Mouse (Mus musculus): ENCODE measurements around the gene Rnps1. TPM values are rescaled to one million over a fixed set of nuclear protein-coding genes. Genes with fewer than 3 reads are reported as not detected.
A peak's percentile ranks its signal among the peaks of the same experiment; 100 is the strongest.

Rnps1 gene
- total and polyA plus RNA-seq, 3 experiments: 160 to 288 (median 255) TPM

DNA sequence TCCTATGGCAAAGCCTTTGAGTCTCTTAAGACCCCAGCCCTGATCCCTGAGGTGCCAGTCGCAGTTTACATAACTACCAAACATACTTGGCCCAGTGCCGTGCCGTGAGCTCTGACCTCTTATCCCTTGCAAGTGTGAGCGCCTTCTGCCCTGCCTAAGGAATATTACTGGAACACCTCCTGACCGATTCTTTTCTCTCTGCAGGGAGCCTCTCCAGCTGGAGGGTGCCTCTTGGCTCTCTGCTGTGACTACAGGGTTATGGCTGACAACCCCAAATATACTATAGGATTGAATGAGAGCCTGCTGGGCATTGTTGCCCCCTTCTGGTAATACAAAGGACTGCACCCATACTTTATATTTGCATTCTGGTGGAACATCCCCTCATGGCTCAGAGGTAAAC, 22.7 kb downstream of the Rnps1 start:
- TF ChIP-seq CTCF (conservative IDR thresholded peaks at IDR 0.05 in 1 of 2, IDR thresholded peaks at IDR 0.05 in 1 of 2; ENCODE audit: low read depth in 2 of 2, low read length in 2 of 2) (peak; percentile 71 to 81), CHD1 (IDR thresholded peaks at IDR 0.05; ENCODE audit: low read depth, low read length) (no peak), CHD2 (IDR thresholded peaks at IDR 0.05; ENCODE audit: low read length) (no peak), MAZ (IDR thresholded peaks at IDR 0.05; ENCODE audit: low read depth, low read length) (no peak), SMC3 (IDR thresholded peaks at IDR 0.05; ENCODE audit: low read depth, low read length) (peak; percentile 56), RAD21 (IDR thresholded peaks at IDR 0.05; ENCODE audit: low read depth, low read length) (peak; percentile 65)
- Histone ChIP-seq H3K27me3 (replicated peaks) (no peaks in the 10 kb centered on the region), H3K9ac (ENCODE audit: insufficient read depth, low read depth) (no peak overlapping the region), H3K4me3 (replicated peaks in 1 of 3; ENCODE audit: low read depth in 2 of 3, low read length in 2 of 3, poor library complexity in 1 of 3) (no peak overlapping the region), H3K4me1 (ENCODE audit: control insufficient read depth in 1 of 2, insufficient read depth in 2 of 2) (no peaks in the 10 kb centered on the region), H3K9me3 (replicated peaks; ENCODE audit: low read length) (no peaks in the 10 kb centered on the region), H3K79me2 (replicated peaks; ENCODE audit: control insufficient read depth, extremely low read depth, insufficient read depth, poor library complexity, severe bottlenecking) (no peaks in the 10 kb centered on the region), H3K36me3 (replicated peaks in 1 of 2; ENCODE audit: control insufficient read depth in 1 of 2, insufficient read depth in 1 of 2, low read length in 1 of 2) (peaks cover 74 to 97% of the 10 kb centered on the region in 2 experiments), H3K27ac (ENCODE audit: insufficient read depth, low read depth) (no peak overlapping the region), H3K4me2 (ENCODE audit: insufficient read depth, low read depth, poor library complexity, severe bottlenecking) (no peak overlapping the region)
- DNase-seq (ENCODE audit: extremely low read depth): peak; percentile 62
- dilution Hi-C loops (cut with MboI; ENCODE audit: extremely low pct_ligation_motif_present, extremely low pct_unique_long_range_greater_than_20kb, low sequenced_read_pairs) (no loop called here), in situ Hi-C loops (cut with MboI; ENCODE audit: low pct_ligation_motif_present, low pct_unique_long_range_greater_than_20kb, low sequenced_read_pairs) (no loop called here)

DNA sequence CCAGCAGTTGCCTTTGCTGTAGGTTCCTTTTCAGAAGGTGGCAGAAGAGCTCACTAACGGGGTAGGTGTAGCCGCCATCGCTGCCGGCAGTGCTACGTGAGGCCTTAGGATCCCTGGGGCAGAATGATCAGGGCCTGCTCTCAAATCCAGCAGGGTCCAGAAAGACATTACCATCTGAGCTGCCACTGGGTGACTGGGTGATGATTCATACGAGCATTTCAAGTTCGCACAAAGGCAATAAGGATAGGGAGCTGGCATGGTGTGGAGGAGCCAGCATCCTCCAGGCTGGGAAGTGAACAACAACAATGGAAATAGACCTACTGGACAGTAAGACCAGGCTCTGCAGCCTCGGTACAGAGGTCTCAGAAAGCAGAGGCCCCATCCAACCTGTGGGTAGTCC, 26.0 kb downstream of the Rnps1 start:
- Histone ChIP-seq H3K79me2 (replicated peaks; ENCODE audit: control insufficient read depth, extremely low read depth, insufficient read depth, poor library complexity, severe bottlenecking) (no peaks in the 10 kb centered on the region), H3K9me3 (replicated peaks; ENCODE audit: low read length) (no peaks in the 10 kb centered on the region), H3K4me2 (ENCODE audit: insufficient read depth, low read depth, poor library complexity, severe bottlenecking) (no peak overlapping the region), H3K27ac (ENCODE audit: insufficient read depth, low read depth) (no peak overlapping the region), H3K9ac (ENCODE audit: insufficient read depth, low read depth) (no peak overlapping the region), H3K36me3 (replicated peaks in 1 of 2; ENCODE audit: control insufficient read depth in 1 of 2, insufficient read depth in 1 of 2, low read length in 1 of 2) (peaks cover 88 to 100% of the 10 kb centered on the region in 2 experiments), H3K4me1 (ENCODE audit: control insufficient read depth in 1 of 2, insufficient read depth in 2 of 2) (no peaks in the 10 kb centered on the region), H3K27me3 (replicated peaks) (no peaks in the 10 kb centered on the region), H3K4me3 (replicated peaks in 1 of 3; ENCODE audit: low read depth in 2 of 3, low read length in 2 of 3, poor library complexity in 1 of 3) (no peak overlapping the region)
- dilution Hi-C loops (cut with MboI; ENCODE audit: extremely low pct_ligation_motif_present, extremely low pct_unique_long_range_greater_than_20kb, low sequenced_read_pairs) (no loop called here), in situ Hi-C loops (cut with MboI; ENCODE audit: low pct_ligation_motif_present, low pct_unique_long_range_greater_than_20kb, low sequenced_read_pairs) (no loop called here)
- DNase-seq (ENCODE audit: extremely low read depth): no peak
- TF ChIP-seq ZNF384 (IDR thresholded peaks at IDR 0.05; ENCODE audit: low read depth, low read length) (no peak), ETS1 (conservative IDR thresholded peaks at IDR 0.05; ENCODE audit: low read depth, low read length) (no peak), POLR2A (IDR thresholded peaks at IDR 0.05; ENCODE audit: low read depth, low read length) (no peak), BHLHE40 (IDR thresholded peaks at IDR 0.05; ENCODE audit: low read depth, low read length) (no peak), ZMIZ1 (IDR thresholded peaks at IDR 0.05; ENCODE audit: low read depth, low read length) (0 out of 2 replicates have a peak, but pooled peaks have one; percentile 1), RAD21 (IDR thresholded peaks at IDR 0.05; ENCODE audit: low read depth, low read length) (no peak), IRF4 (IDR thresholded peaks at IDR 0.05; ENCODE audit: low read depth, low read length) (no peak)

DNA sequence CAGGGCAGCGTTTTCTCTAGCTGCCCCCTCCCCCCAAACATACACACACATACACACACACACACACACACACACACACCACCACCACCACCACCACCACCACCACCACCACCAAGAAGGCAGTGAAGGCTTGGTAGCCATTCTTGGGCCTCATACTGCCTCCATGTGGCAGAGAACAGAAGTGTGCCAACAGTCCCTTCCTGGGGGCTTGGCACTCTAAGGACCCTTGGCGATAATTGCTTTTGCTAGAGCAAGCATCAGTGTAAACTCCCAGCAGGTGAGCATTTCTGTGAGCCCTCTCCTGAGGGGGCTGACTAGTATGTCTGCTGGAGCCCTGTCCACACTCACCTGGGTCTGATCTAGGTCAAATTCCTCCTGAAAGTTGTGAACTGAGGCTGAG, 26.8 kb downstream of the Rnps1 start:
- Histone ChIP-seq H3K4me1 (ENCODE audit: control insufficient read depth in 1 of 2, insufficient read depth in 2 of 2) (no peaks in the 10 kb centered on the region), H3K27me3 (replicated peaks) (no peaks in the 10 kb centered on the region), H3K9me3 (replicated peaks; ENCODE audit: low read length) (no peaks in the 10 kb centered on the region), H3K4me3 (replicated peaks in 1 of 3; ENCODE audit: low read depth in 2 of 3, low read length in 2 of 3, poor library complexity in 1 of 3) (no peak overlapping the region), H3K27ac (ENCODE audit: insufficient read depth, low read depth) (no peak overlapping the region), H3K9ac (ENCODE audit: insufficient read depth, low read depth) (no peak overlapping the region), H3K79me2 (replicated peaks; ENCODE audit: control insufficient read depth, extremely low read depth, insufficient read depth, poor library complexity, severe bottlenecking) (no peaks in the 10 kb centered on the region), H3K4me2 (ENCODE audit: insufficient read depth, low read depth, poor library complexity, severe bottlenecking) (no peak overlapping the region), H3K36me3 (replicated peaks in 1 of 2; ENCODE audit: control insufficient read depth in 1 of 2, insufficient read depth in 1 of 2, low read length in 1 of 2) (peaks cover 87 to 100% of the 10 kb centered on the region in 2 experiments)
- dilution Hi-C loops (cut with MboI; ENCODE audit: extremely low pct_ligation_motif_present, extremely low pct_unique_long_range_greater_than_20kb, low sequenced_read_pairs): no loop called here
- peak; percentile 14; the same call in 1 of the 2 replicates for TF ChIP-seq SMC3 (IDR thresholded peaks at IDR 0.05; ENCODE audit: low read depth, low read length)
- peak; percentile 21 for TF ChIP-seq RAD21 (IDR thresholded peaks at IDR 0.05; ENCODE audit: low read depth, low read length)
- TF ChIP-seq NRF1 (IDR thresholded peaks at IDR 0.05; ENCODE audit: low read depth, low read length): no peak
- TF ChIP-seq CTCF (conservative IDR thresholded peaks at IDR 0.05 in 1 of 2, IDR thresholded peaks at IDR 0.05 in 1 of 2; ENCODE audit: low read depth in 2 of 2, low read length in 2 of 2): peak in 1 of 2 experiments; percentile 50; a peak in 2 of 4 replicates
- TF ChIP-seq ZNF384 (IDR thresholded peaks at IDR 0.05; ENCODE audit: low read depth, low read length): no peak
- in situ Hi-C loops (cut with MboI; ENCODE audit: low pct_ligation_motif_present, low pct_unique_long_range_greater_than_20kb, low sequenced_read_pairs): no loop called here
- no peak for DNase-seq (ENCODE audit: extremely low read depth)
